Mouse (Mus musculus): ENCODE results near the gene Acap3. TPM values are rescaled to one million over a fixed set of nuclear protein-coding genes. Genes with fewer than 3 reads are reported as not detected.

Acap3 gene
- polyA plus RNA-seq (2014; fragmentation: Illumina TruSeq; extraction: RNeasy Lipid Tissue Mini Kit (QIAGEN cat#74804); ENCODE audit: low read depth, low replicate concordance): 9.8 TPM

GRCm38 (mm10) chr4:155891551-155892001, at the start of gene Acap3, which contains the start of gene Pusl1:
Gene Acap3 (plus strand): TSS chr4:155891822.
Gene Pusl1 (minus strand): TSS chr4:155891781.

DNA sequence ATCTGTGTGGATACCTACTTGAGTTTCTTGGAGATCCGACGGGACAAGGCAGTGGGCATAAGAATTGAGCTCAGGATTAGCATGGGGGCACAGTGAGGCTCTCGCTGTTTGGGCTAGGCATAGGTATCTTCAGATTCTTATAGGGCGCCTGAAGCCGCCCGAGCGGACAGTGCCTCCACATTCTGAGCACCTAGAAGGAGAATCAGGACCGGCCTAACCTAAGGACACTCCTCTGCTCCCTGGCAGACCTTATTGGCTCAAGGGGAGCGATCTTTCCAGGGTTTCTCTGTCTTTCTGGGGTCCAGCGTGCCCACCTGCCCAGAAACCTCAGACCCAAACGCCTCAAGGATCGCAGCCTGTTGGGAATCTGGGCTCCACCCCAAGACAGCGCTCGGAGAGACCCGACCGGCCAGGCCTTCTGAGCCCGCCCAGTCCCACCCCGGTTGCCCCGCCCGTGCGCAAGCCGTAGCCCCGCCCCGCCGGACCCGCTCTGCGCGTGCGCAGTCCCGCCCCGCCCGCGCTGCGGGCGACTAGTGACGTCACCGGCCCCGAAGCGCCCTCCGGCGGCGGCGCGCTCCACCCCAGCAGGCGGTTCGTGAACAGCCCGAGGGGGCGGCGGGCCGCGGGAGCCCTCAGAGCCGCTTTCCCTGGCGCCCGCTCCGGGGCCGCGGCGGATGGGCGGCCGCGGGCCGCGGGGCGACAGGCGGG, 44.6 kb upstream of the Acap3 start, which contains the start of gene Dvl1:
TSS of gene Dvl1 (plus strand) at position 532 of the 708 bp plus-strand sequence.

DNA sequence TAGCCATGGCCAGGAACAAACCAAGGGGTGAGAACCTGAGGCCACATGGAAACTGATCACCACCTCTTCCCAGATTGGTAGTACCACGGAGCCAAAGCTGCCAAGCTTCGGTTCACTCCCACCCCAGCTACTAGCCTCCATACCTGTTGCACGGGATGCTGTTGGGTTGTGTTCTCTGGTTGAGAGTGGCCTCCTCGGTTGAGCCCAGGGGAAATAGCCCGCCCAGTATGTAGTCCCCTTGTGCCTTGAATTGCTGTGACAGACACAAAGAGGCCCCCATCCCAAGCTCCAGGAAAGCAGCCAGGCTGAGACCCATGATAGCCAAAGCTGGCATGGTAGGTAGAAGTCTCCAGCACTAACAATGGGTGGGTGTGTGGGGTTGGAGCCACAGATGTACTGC, 28.6 kb upstream of the Acap3 start, which contains the start of gene Tas1r3:
TSS of gene Tas1r3 (minus strand) at position 362 of the 400 bp plus-strand sequence.

DNA sequence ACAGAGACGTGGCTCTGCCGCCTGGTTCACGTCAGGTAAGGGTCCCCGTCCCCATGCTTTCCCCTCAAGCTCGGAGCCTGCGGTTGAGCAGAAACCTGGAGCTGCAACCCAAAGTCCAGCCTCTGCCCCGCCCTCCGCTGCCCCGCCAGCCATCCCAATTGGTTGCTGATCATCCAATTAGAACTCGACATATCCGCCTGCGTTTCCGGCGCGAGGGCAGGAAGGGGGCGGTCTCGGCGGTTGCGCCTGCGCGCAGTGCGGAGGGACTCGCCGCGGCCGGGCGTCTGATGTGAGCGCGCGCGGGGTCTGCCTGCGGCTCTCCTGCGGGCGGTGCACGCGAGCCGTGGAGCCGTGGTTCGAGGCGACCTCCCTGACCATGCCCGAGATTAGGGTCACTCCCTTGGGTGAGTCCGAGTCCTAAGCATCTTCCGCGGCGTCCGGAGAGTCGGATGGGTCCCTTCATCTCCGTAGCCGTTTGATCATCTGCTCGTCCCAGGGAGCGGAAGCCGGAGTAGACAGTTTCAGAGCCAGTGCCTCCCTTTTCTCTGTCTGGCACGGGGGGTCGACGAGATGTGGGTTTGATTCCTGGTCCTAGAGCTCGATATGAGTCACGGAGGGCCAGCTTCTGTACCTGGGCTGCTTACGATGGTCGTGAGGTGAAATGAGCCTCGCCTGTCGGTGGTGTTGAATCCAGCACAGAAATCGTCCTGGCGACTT, 22.1 kb upstream of the Acap3 start, which contains the start of the genes Cptp and Ints11:
TSS of gene Cptp (minus strand) at position 124 of the 717 bp plus-strand sequence.
TSS of gene Ints11 (plus strand) at position 230 of the 717 bp plus-strand sequence.

GRCm38 (mm10) chr4:155943534-155944249, 52.1 kb downstream of the Acap3 start, which contains the start of gene Ube2j2:
Gene Ube2j2 (plus strand): TSS chr4:155943831.

Other genes starting within 250 kb of the Acap3 start
- gene Gm10563, start 246.4 kb upstream of the Acap3 start, polyA plus RNA-seq (2014; fragmentation: Illumina TruSeq; extraction: RNeasy Lipid Tissue Mini Kit (QIAGEN cat#74804); ENCODE audit: low read depth, low replicate concordance): not detected
- gene Mmp23, start 238.4 kb upstream of the Acap3 start, polyA plus RNA-seq (2014; fragmentation: Illumina TruSeq; extraction: RNeasy Lipid Tissue Mini Kit (QIAGEN cat#74804); ENCODE audit: low read depth, low replicate concordance): 32.0 TPM
- gene Mib2, start 222.6 kb upstream of the Acap3 start, polyA plus RNA-seq (2014; fragmentation: Illumina TruSeq; extraction: RNeasy Lipid Tissue Mini Kit (QIAGEN cat#74804); ENCODE audit: low read depth, low replicate concordance): 31.0 TPM
- 18.7 TPM for gene Fndc10, start 197.5 kb upstream of the Acap3 start, polyA plus RNA-seq (2014; fragmentation: Illumina TruSeq; extraction: RNeasy Lipid Tissue Mini Kit (QIAGEN cat#74804); ENCODE audit: low read depth, low replicate concordance)
- gene Ssu72, start 187.0 kb upstream of the Acap3 start, polyA plus RNA-seq (2014; fragmentation: Illumina TruSeq; extraction: RNeasy Lipid Tissue Mini Kit (QIAGEN cat#74804); ENCODE audit: low read depth, low replicate concordance): 69.1 TPM
- 0.89 TPM for gene Tmem240, start 157.0 kb upstream of the Acap3 start, polyA plus RNA-seq (2014; fragmentation: Illumina TruSeq; extraction: RNeasy Lipid Tissue Mini Kit (QIAGEN cat#74804); ENCODE audit: low read depth, low replicate concordance)
- gene Atad3a, start 130.7 kb upstream of the Acap3 start, polyA plus RNA-seq (2014; fragmentation: Illumina TruSeq; extraction: RNeasy Lipid Tissue Mini Kit (QIAGEN cat#74804); ENCODE audit: low read depth, low replicate concordance): 33.3 TPM
- gene Vwa1, start 117.1 kb upstream of the Acap3 start, polyA plus RNA-seq (2014; fragmentation: Illumina TruSeq; extraction: RNeasy Lipid Tissue Mini Kit (QIAGEN cat#74804); ENCODE audit: low read depth, low replicate concordance): 15.1 TPM
- gene Tmem88b, start 105.9 kb upstream of the Acap3 start, polyA plus RNA-seq (2014; fragmentation: Illumina TruSeq; extraction: RNeasy Lipid Tissue Mini Kit (QIAGEN cat#74804); ENCODE audit: low read depth, low replicate concordance): 5.9 TPM
- gene Ankrd65, start 101.4 kb upstream of the Acap3 start, polyA plus RNA-seq (2014; fragmentation: Illumina TruSeq; extraction: RNeasy Lipid Tissue Mini Kit (QIAGEN cat#74804); ENCODE audit: low read depth, low replicate concordance): 2.4 TPM
- gene Mrpl20, start 88.9 kb upstream of the Acap3 start, polyA plus RNA-seq (2014; fragmentation: Illumina TruSeq; extraction: RNeasy Lipid Tissue Mini Kit (QIAGEN cat#74804); ENCODE audit: low read depth, low replicate concordance): 111 TPM
- gene Ccnl2, start 79.3 kb upstream of the Acap3 start, polyA plus RNA-seq (2014; fragmentation: Illumina TruSeq; extraction: RNeasy Lipid Tissue Mini Kit (QIAGEN cat#74804); ENCODE audit: low read depth, low replicate concordance): 107 TPM
- gene Aurkaip1, start 60.5 kb upstream of the Acap3 start, polyA plus RNA-seq (2014; fragmentation: Illumina TruSeq; extraction: RNeasy Lipid Tissue Mini Kit (QIAGEN cat#74804); ENCODE audit: low read depth, low replicate concordance): 96.0 TPM
- gene Mxra8, start 52.1 kb upstream of the Acap3 start, polyA plus RNA-seq (2014; fragmentation: Illumina TruSeq; extraction: RNeasy Lipid Tissue Mini Kit (QIAGEN cat#74804); ENCODE audit: low read depth, low replicate concordance): 87.1 TPM
- gene Dvl1, start 44.4 kb upstream of the Acap3 start, polyA plus RNA-seq (2014; fragmentation: Illumina TruSeq; extraction: RNeasy Lipid Tissue Mini Kit (QIAGEN cat#74804); ENCODE audit: low read depth, low replicate concordance): 63.2 TPM
- gene Tas1r3, start 28.5 kb upstream of the Acap3 start, polyA plus RNA-seq (2014; fragmentation: Illumina TruSeq; extraction: RNeasy Lipid Tissue Mini Kit (QIAGEN cat#74804); ENCODE audit: low read depth, low replicate concordance): 0.24 TPM
- 15.3 TPM for gene Cptp, start 22.4 kb upstream of the Acap3 start, polyA plus RNA-seq (2014; fragmentation: Illumina TruSeq; extraction: RNeasy Lipid Tissue Mini Kit (QIAGEN cat#74804); ENCODE audit: low read depth, low replicate concordance)
- 20.0 TPM for gene Ints11, start 22.3 kb upstream of the Acap3 start, polyA plus RNA-seq (2014; fragmentation: Illumina TruSeq; extraction: RNeasy Lipid Tissue Mini Kit (QIAGEN cat#74804); ENCODE audit: low read depth, low replicate concordance)
- gene Pusl1, start within 50 bp of the Acap3 start, polyA plus RNA-seq (2014; fragmentation: Illumina TruSeq; extraction: RNeasy Lipid Tissue Mini Kit (QIAGEN cat#74804); ENCODE audit: low read depth, low replicate concordance): 20.0 TPM
- 49.1 TPM for gene Ube2j2, start 52.0 kb downstream of the Acap3 start, polyA plus RNA-seq (2014; fragmentation: Illumina TruSeq; extraction: RNeasy Lipid Tissue Mini Kit (QIAGEN cat#74804); ENCODE audit: low read depth, low replicate concordance)
- gene C1qtnf12, start 70.5 kb downstream of the Acap3 start, polyA plus RNA-seq (2014; fragmentation: Illumina TruSeq; extraction: RNeasy Lipid Tissue Mini Kit (QIAGEN cat#74804); ENCODE audit: low read depth, low replicate concordance): 116 TPM
- gene B3galt6, start 100.8 kb downstream of the Acap3 start, polyA plus RNA-seq (2014; fragmentation: Illumina TruSeq; extraction: RNeasy Lipid Tissue Mini Kit (QIAGEN cat#74804); ENCODE audit: low read depth, low replicate concordance): 5.6 TPM
- 298 TPM for gene Sdf4, start 101.0 kb downstream of the Acap3 start, polyA plus RNA-seq (2014; fragmentation: Illumina TruSeq; extraction: RNeasy Lipid Tissue Mini Kit (QIAGEN cat#74804); ENCODE audit: low read depth, low replicate concordance)
- gene Tnfrsf4, start 122.0 kb downstream of the Acap3 start, polyA plus RNA-seq (2014; fragmentation: Illumina TruSeq; extraction: RNeasy Lipid Tissue Mini Kit (QIAGEN cat#74804); ENCODE audit: low read depth, low replicate concordance): 2.4 TPM
- gene Tnfrsf18, start 134.3 kb downstream of the Acap3 start, polyA plus RNA-seq (2014; fragmentation: Illumina TruSeq; extraction: RNeasy Lipid Tissue Mini Kit (QIAGEN cat#74804); ENCODE audit: low read depth, low replicate concordance): 1.8 TPM
- gene Ttll10, start 167.6 kb downstream of the Acap3 start, polyA plus RNA-seq (2014; fragmentation: Illumina TruSeq; extraction: RNeasy Lipid Tissue Mini Kit (QIAGEN cat#74804); ENCODE audit: low read depth, low replicate concordance): 19.1 TPM
- 22.0 TPM for gene 9430015G10Rik, start 218.2 kb downstream of the Acap3 start, polyA plus RNA-seq (2014; fragmentation: Illumina TruSeq; extraction: RNeasy Lipid Tissue Mini Kit (QIAGEN cat#74804); ENCODE audit: low read depth, low replicate concordance)
- 0.46 TPM for gene Rnf223, start 238.7 kb downstream of the Acap3 start, polyA plus RNA-seq (2014; fragmentation: Illumina TruSeq; extraction: RNeasy Lipid Tissue Mini Kit (QIAGEN cat#74804); ENCODE audit: low read depth, low replicate concordance)

Data from adipose tissue, adult 10 weeks (tissue).